ENCODE assay signal across 16 mouse cellular contexts in the genomic region with DNA sequence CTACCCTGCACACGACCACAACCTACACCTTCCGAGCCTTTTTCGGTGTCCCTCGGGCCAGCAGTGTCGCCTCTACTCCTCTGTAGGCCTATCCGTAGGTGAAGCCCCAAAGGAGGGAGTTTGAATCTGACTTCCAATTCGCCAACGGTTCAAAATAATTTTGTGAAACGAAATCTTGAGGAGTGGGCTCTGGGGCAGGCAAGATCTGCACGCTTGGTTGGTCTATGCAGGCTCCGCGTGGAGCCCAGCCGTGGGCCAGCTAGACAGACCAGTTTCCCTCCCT. TPM values are rescaled to one million over a fixed set of nuclear protein-coding genes. Genes with fewer than 3 reads are reported as not detected.
A peak's percentile ranks its signal among the peaks of the same experiment; 100 is the strongest.
DNase-seq lines count a peak whose midpoint lies in the region; ATAC-seq lines count a peak whose summit lies in the region.
"Had no signal": no experiment of that assay in that cellular context is flagged by ENCODE, and none has a peak within 500 bp of the region (broad histone marks: within the 10 kb centered on the region; RNA-seq: fewer than 3 reads in every experiment).

No protein-coding gene starts in this region.

- DNase-seq in forebrain, embryonic 10.5 days (ENCODE audit: extremely low spot score, low spot score): no peak
- no peak for DNase-seq in kidney, adult 18-20 months
- DNase-seq in adrenal gland, postnatal 14 days: no peak
- DNase-seq: gastrocnemius, postnatal 14 days; layer of hippocampus, adult 9-11 months; liver, embryonic 13.5 days; right cerebral cortex, postnatal 4 days; thymus, postnatal 4 days had no signal

- H3K27me3 ChIP-seq in forebrain, embryonic 10.5 days (ENCODE audit: poor library complexity, severe bottlenecking): peaks cover 100% of the 10 kb centered on the region
- H3K27me3 ChIP-seq in forebrain, embryonic 16.5 days (replicated peaks; ENCODE audit: control insufficient read depth, insufficient read depth, low read length): peaks cover 71% of the 10 kb centered on the region
- H3K27me3 ChIP-seq in kidney, embryonic 14.5 days (ENCODE audit: control insufficient read depth, insufficient read depth, low read length): peaks cover 98% of the 10 kb centered on the region
- peaks cover 91% of the 10 kb centered on the region for H3K27me3 ChIP-seq in neural tube, embryonic 12.5 days (replicated peaks)
- H3K27me3 ChIP-seq in neural tube, embryonic 15.5 days (replicated peaks): peaks cover 94% of the 10 kb centered on the region

- under 1% methylated on average over 13 of the region's 13 CpGs for WGBS in forebrain, embryonic 10.5 days
- WGBS in forebrain, embryonic 16.5 days: 1% methylated on average over 13 of the region's 13 CpGs
- 2% methylated on average over 13 of the region's 13 CpGs for WGBS in kidney, embryonic 14.5 days
- under 1% methylated on average over 13 of the region's 13 CpGs for WGBS in neural tube, embryonic 12.5 days
- 1% methylated on average over 13 of the region's 13 CpGs for WGBS in neural tube, embryonic 15.5 days

- H3K9me3 ChIP-seq in forebrain, embryonic 10.5 days: no peaks in the 10 kb centered on the region
- no peaks in the 10 kb centered on the region for H3K9me3 ChIP-seq in forebrain, embryonic 16.5 days (ENCODE audit: control insufficient read depth, low read length)
- H3K9me3 ChIP-seq in kidney, embryonic 14.5 days (ENCODE audit: control insufficient read depth, low read length): no peaks in the 10 kb centered on the region
- H3K9me3 ChIP-seq in neural tube, embryonic 12.5 days: no peaks in the 10 kb centered on the region
- no peaks in the 10 kb centered on the region for H3K9me3 ChIP-seq in neural tube, embryonic 15.5 days (replicated peaks)
- H3K9me3 ChIP-seq: liver, embryonic 13.5 days; midbrain, embryonic 15.5 days; stomach, embryonic 15.5 days had no signal

- H3K9ac ChIP-seq in forebrain, embryonic 16.5 days (replicated peaks; ENCODE audit: low read depth, low read length): no peak overlapping the region
- H3K9ac ChIP-seq in kidney, embryonic 14.5 days (ENCODE audit: low read depth, low read length): no peak overlapping the region
- H3K9ac ChIP-seq in neural tube, embryonic 12.5 days: no peak overlapping the region
- H3K9ac ChIP-seq in neural tube, embryonic 15.5 days (replicated peaks): no peak overlapping the region
- H3K9ac ChIP-seq: liver, embryonic 13.5 days; midbrain, embryonic 15.5 days; stomach, embryonic 15.5 days had no signal

- H3K4me3 ChIP-seq in forebrain, embryonic 10.5 days: 0 out of 2 replicates have a peak overlapping the region, but pooled peaks have one; percentile 8
- no peak overlapping the region for H3K4me3 ChIP-seq in forebrain, embryonic 16.5 days (replicated peaks; ENCODE audit: low read length)
- H3K4me3 ChIP-seq in kidney, embryonic 14.5 days (ENCODE audit: low read length): 0 out of 2 replicates have a peak overlapping the region, but pooled peaks have one; percentile 8
- H3K4me3 ChIP-seq in neural tube, embryonic 12.5 days: 0 out of 2 replicates have a peak overlapping the region, but pooled peaks have one; percentile 2
- H3K4me3 ChIP-seq in neural tube, embryonic 15.5 days (replicated peaks): no peak overlapping the region
- H3K4me3 ChIP-seq: midbrain, embryonic 15.5 days; stomach, embryonic 15.5 days had no signal

- no peak overlapping the region for H3K4me2 ChIP-seq in forebrain, embryonic 16.5 days (ENCODE audit: low read length)
- H3K4me2 ChIP-seq in kidney, embryonic 14.5 days (replicated peaks; ENCODE audit: low read depth, low read length): no peak overlapping the region
- no peak overlapping the region for H3K4me2 ChIP-seq in neural tube, embryonic 12.5 days (replicated peaks)
- no peak overlapping the region for H3K4me2 ChIP-seq in neural tube, embryonic 15.5 days
- H3K4me2 ChIP-seq: midbrain, embryonic 15.5 days; stomach, embryonic 15.5 days had no signal

- H3K4me1 ChIP-seq in forebrain, embryonic 10.5 days: peaks cover 56% of the 10 kb centered on the region
- H3K4me1 ChIP-seq in forebrain, embryonic 16.5 days (replicated peaks; ENCODE audit: control insufficient read depth, insufficient read depth, low read length): peaks cover 14% of the 10 kb centered on the region
- peaks cover 7% of the 10 kb centered on the region for H3K4me1 ChIP-seq in kidney, embryonic 14.5 days (ENCODE audit: control insufficient read depth, insufficient read depth, low read length)
- H3K4me1 ChIP-seq in neural tube, embryonic 12.5 days: peaks cover 36% of the 10 kb centered on the region
- peaks cover 15% of the 10 kb centered on the region for H3K4me1 ChIP-seq in neural tube, embryonic 15.5 days

- ATAC-seq in forebrain, embryonic 16.5 days: no peak
- no peak for ATAC-seq in kidney, embryonic 14.5 days (ENCODE audit: low FRiP score, low TSS enrichment)
- ATAC-seq in neural tube, embryonic 12.5 days (ENCODE audit: low FRiP score, low read depth): no peak
- no peak for ATAC-seq in neural tube, embryonic 15.5 days (ENCODE audit: low FRiP score)
- ATAC-seq in erythroblast, adult 5-6 weeks (replicated peaks; ENCODE audit: low FRiP score, poor library complexity, severe bottlenecking): no peak
- ATAC-seq: midbrain, embryonic 15.5 days had no signal

- no peak overlapping the region for H3K27ac ChIP-seq in forebrain, embryonic 10.5 days
- no peak overlapping the region for H3K27ac ChIP-seq in forebrain, embryonic 16.5 days (ENCODE audit: low read length)
- no peak overlapping the region for H3K27ac ChIP-seq in kidney, embryonic 14.5 days (ENCODE audit: low read depth, low read length)
- no peak overlapping the region for H3K27ac ChIP-seq in neural tube, embryonic 12.5 days
- H3K27ac ChIP-seq in neural tube, embryonic 15.5 days (replicated peaks): no peak overlapping the region
- H3K27ac ChIP-seq: liver, embryonic 13.5 days; midbrain, embryonic 15.5 days; stomach, embryonic 15.5 days had no signal

- no peaks in the 10 kb centered on the region for H3K36me3 ChIP-seq in forebrain, embryonic 10.5 days (replicated peaks)
- H3K36me3 ChIP-seq in forebrain, embryonic 16.5 days (ENCODE audit: control insufficient read depth, insufficient read depth): no peaks in the 10 kb centered on the region
- H3K36me3 ChIP-seq in kidney, embryonic 14.5 days (ENCODE audit: control insufficient read depth, insufficient read depth, low read length): no peaks in the 10 kb centered on the region
- no peaks in the 10 kb centered on the region for H3K36me3 ChIP-seq in neural tube, embryonic 12.5 days
- no peaks in the 10 kb centered on the region for H3K36me3 ChIP-seq in neural tube, embryonic 15.5 days
- H3K36me3 ChIP-seq: liver, embryonic 13.5 days; midbrain, embryonic 15.5 days; stomach, embryonic 15.5 days had no signal

RNA-seq across cellular contexts. Expression of gene Tbx4, which starts 4.3 kb away (rescaled TPM):
- polyA plus RNA-seq in forebrain, embryonic 10.5 days (2016; fragmentation: Nextera tagmentation; extraction: Ambion mirVana): 0.25 and 0.30 TPM in 2 replicates
- 0.23 and 0.26 TPM in 2 replicates for polyA plus RNA-seq in forebrain, embryonic 16.5 days (2015; fragmentation: Nextera tagmentation; extraction: Ambion mirVana)
- 0.06 TPM in 1 of 2 replicates, not detected in the other for polyA plus RNA-seq in kidney, embryonic 14.5 days (2014; fragmentation: Nextera tagmentation; extraction: Ambion mirVana)
- polyA plus RNA-seq in neural tube, embryonic 12.5 days (2016; fragmentation: Nextera tagmentation; extraction: Ambion mirVana): 0.39 and 0.61 TPM in 2 replicates
- polyA plus RNA-seq in neural tube, embryonic 15.5 days (2015; fragmentation: Nextera tagmentation; extraction: Ambion mirVana): 0.19 and 0.29 TPM in 2 replicates
- not detected in 2 replicates for total RNA-seq in erythroblast, adult 5-6 weeks (2015; ENCODE audit: low replicate concordance)
- total RNA-seq in erythroblast, adult 5-6 weeks (2017; ENCODE audit: low replicate concordance): not detected in 2 replicates
- not detected in 2 replicates for total RNA-seq in adrenal gland, postnatal 14 days (2021)

RNA-seq across cellular contexts. Expression of gene Gm11444, which starts 40.4 kb away (rescaled TPM):
- polyA plus RNA-seq in forebrain, embryonic 10.5 days (2016; fragmentation: Nextera tagmentation; extraction: Ambion mirVana): not detected in 2 replicates
- not detected in 2 replicates for polyA plus RNA-seq in forebrain, embryonic 16.5 days (2015; fragmentation: Nextera tagmentation; extraction: Ambion mirVana)
- polyA plus RNA-seq in kidney, embryonic 14.5 days (2014; fragmentation: Nextera tagmentation; extraction: Ambion mirVana): not detected in 2 replicates
- not detected in 2 replicates for polyA plus RNA-seq in neural tube, embryonic 12.5 days (2016; fragmentation: Nextera tagmentation; extraction: Ambion mirVana)
- polyA plus RNA-seq in neural tube, embryonic 15.5 days (2015; fragmentation: Nextera tagmentation; extraction: Ambion mirVana): not detected in 2 replicates
- total RNA-seq in erythroblast, adult 5-6 weeks (2015; ENCODE audit: low replicate concordance): not detected in 2 replicates
- total RNA-seq in erythroblast, adult 5-6 weeks (2017; ENCODE audit: low replicate concordance): not detected in 2 replicates
- total RNA-seq in adrenal gland, postnatal 14 days (2021): not detected in 2 replicates
- total RNA-seq: gastrocnemius, postnatal 14 days; hematopoietic stem cell, adult 5-6 weeks had no signal
- polyA plus RNA-seq: liver, embryonic 13.5 days; midbrain, embryonic 15.5 days; stomach, embryonic 15.5 days had no signal

RNA-seq across cellular contexts. Expression of gene Tbx2, which starts 58.2 kb away (rescaled TPM):
- polyA plus RNA-seq in forebrain, embryonic 10.5 days (2016; fragmentation: Nextera tagmentation; extraction: Ambion mirVana): 2.5 and 3.2 TPM in 2 replicates
- polyA plus RNA-seq in forebrain, embryonic 16.5 days (2015; fragmentation: Nextera tagmentation; extraction: Ambion mirVana): 0.47 and 0.68 TPM in 2 replicates
- polyA plus RNA-seq in kidney, embryonic 14.5 days (2014; fragmentation: Nextera tagmentation; extraction: Ambion mirVana): 18.2 and 19.8 TPM in 2 replicates
- polyA plus RNA-seq in neural tube, embryonic 12.5 days (2016; fragmentation: Nextera tagmentation; extraction: Ambion mirVana): 4.7 and 5.3 TPM in 2 replicates
- polyA plus RNA-seq in neural tube, embryonic 15.5 days (2015; fragmentation: Nextera tagmentation; extraction: Ambion mirVana): 1.4 and 1.5 TPM in 2 replicates
- total RNA-seq in erythroblast, adult 5-6 weeks (2015; ENCODE audit: low replicate concordance): 0.38 TPM in 1 of 2 replicates, not detected in the other
- total RNA-seq in erythroblast, adult 5-6 weeks (2017; ENCODE audit: low replicate concordance): 0.42 and 0.85 TPM in 2 replicates
- total RNA-seq in adrenal gland, postnatal 14 days (2021): 26.3 and 28.3 TPM in 2 replicates

Comparison
In these comparisons a context has a peak if more than half of its experiments do, and no peak if none do; other contexts are left out.
1. H3K4me3 ChIP-seq: peak in forebrain, embryonic 10.5 days (single experiment), kidney, embryonic 14.5 days (single experiment) and neural tube, embryonic 12.5 days (single experiment); none in forebrain, embryonic 16.5 days (single experiment) and neural tube, embryonic 15.5 days (single experiment).